Mouse (Mus musculus) embryonic facial prominence, embryonic 14.5 days (tissue): ENCODE measurements around the gene Cd72. TPM values are rescaled to one million over a fixed set of nuclear protein-coding genes. Genes with fewer than 3 reads are reported as not detected.

Experiments
- ATAC-seq: fragments of 200-750 bp; cut with Nextera tagmentation; 2 replicates; pipeline ENCODE4 v1.8.0; 2017; ENCODE audit warnings: low read depth, moderate number of reproducible peaks, moderate TSS enrichment
- DNase-seq: peaks from one replicate; pipeline ENCODE4 v3.0.0-alpha.2; 2015; ENCODE audit warnings: low spot score
- H3K27ac ChIP-seq: fragments of 300-500 bp; sonication (generic); replicated peaks from 2 replicates; pipeline ENCODE4 v1.5.1; 2014; ENCODE audit warnings: low read depth, mild to moderate bottlenecking, low read length, moderate library complexity
- H3K27me3 ChIP-seq: fragments of 300-500 bp; sonication (generic); replicated peaks from 2 replicates; pipeline ENCODE4 v1.6.1; 2014; ENCODE audit warnings: low read length; ENCODE audit not compliant: control insufficient read depth, insufficient read depth
- H3K36me3 ChIP-seq: fragments of 300-500 bp; sonication (generic); 2 replicates; pipeline ENCODE4 v1.6.1; 2014; ENCODE audit warnings: low read length, mixed read lengths; ENCODE audit not compliant: control insufficient read depth, insufficient read depth
- H3K4me1 ChIP-seq: fragments of 300-500 bp; sonication (generic); 2 replicates; pipeline ENCODE4 v1.6.1; 2014; ENCODE audit warnings: antibody characterized with exemption, low read length; ENCODE audit not compliant: control insufficient read depth, insufficient read depth
- H3K4me2 ChIP-seq: fragments of 300-500 bp; sonication (generic); 2 replicates; pipeline ENCODE4 v1.6.1; 2014; ENCODE audit warnings: low read depth, mild to moderate bottlenecking, low read length, moderate library complexity, mixed read lengths
- H3K4me3 ChIP-seq: fragments of 300-500 bp; sonication (generic); 2 replicates; pipeline ENCODE4 v1.5.1; 2014; ENCODE audit warnings: low read depth, mild to moderate bottlenecking, low read length
- H3K9ac ChIP-seq: fragments of 300-500 bp; sonication (generic); 2 replicates; pipeline ENCODE4 v1.6.1; 2014; ENCODE audit warnings: low read depth, mild to moderate bottlenecking, low read length, moderate library complexity, mixed read lengths
- H3K9me3 ChIP-seq: fragments of 300-500 bp; sonication (generic); 2 replicates; pipeline ENCODE4 v1.6.1; 2016; ENCODE audit warnings: low read length; ENCODE audit not compliant: control insufficient read depth
- WGBS: fragments of 180-500 bp; shearing (Covaris S2); extraction: QIAGEN DNeasy Blood & Tissue Kit; methylation state at CpG from one replicate; pipeline ENCODE4 v1.1.7; 2014; 5-methylcytosine and 5-hydroxymethylcytosine counted together
- polyA plus RNA-seq: library from polyadenylated mRNA; unstranded; fragments of >200 nt; fragmentation: Nextera tagmentation; extraction: Ambion mirVana; gene quantifications from 2 replicates; pipeline ENCODE4 v1.2.1, GENCODE M21; 2014

The Cd72 gene
- polyA plus RNA-seq, 1 experiment from 2014 or later = 2.9 TPM

DNA sequence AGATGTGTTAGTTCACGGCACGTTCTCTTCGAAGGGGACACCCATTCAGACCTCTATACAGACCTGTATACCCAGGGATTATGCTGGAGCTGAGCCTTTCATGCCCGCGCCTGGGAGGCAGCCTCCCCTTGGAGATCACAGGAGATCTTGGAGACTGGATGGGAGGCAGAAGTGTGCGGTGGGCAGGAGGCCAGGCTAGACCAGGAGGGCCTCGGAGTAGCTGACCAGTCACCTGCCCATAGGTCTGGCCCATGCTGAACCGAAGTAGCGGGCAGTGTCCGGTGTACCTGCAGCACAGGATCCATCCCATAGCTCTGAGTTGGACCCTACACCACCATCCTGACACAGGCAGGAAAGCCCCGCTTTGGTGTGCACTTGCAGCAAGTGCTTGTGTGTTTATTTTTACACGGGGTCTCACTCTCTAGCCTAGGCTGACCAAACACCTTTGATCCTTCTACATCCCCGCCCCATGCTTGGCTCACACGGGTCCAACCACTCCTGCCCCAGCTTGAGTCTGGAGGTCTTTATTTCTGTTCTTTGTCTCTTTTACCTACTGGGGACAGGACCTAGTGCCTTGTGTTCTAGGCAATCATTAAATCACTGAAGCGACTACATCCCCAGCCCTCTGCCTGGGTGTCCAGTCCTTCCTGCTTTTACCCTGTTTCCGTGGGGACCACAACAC, 26.1 kb downstream of the Cd72 start:
- Histone ChIP-seq H3K27ac (no peak overlapping the region), H3K9me3 (no peaks in the 10 kb centered on the region), H3K36me3 (peaks cover 38% of the 10 kb centered on the region), H3K9ac (no peak overlapping the region), H3K4me1 (peaks cover 4% of the 10 kb centered on the region; the same call in 1 of the 2 replicates), H3K4me3 (no peak overlapping the region), H3K27me3 (peaks cover 50% of the 10 kb centered on the region), H3K4me2 (no peak overlapping the region)
- no peak for ATAC-seq
- no peak for DNase-seq
- WGBS = 25% methylated on average over 12 of the region's 16 CpGs

DNA sequence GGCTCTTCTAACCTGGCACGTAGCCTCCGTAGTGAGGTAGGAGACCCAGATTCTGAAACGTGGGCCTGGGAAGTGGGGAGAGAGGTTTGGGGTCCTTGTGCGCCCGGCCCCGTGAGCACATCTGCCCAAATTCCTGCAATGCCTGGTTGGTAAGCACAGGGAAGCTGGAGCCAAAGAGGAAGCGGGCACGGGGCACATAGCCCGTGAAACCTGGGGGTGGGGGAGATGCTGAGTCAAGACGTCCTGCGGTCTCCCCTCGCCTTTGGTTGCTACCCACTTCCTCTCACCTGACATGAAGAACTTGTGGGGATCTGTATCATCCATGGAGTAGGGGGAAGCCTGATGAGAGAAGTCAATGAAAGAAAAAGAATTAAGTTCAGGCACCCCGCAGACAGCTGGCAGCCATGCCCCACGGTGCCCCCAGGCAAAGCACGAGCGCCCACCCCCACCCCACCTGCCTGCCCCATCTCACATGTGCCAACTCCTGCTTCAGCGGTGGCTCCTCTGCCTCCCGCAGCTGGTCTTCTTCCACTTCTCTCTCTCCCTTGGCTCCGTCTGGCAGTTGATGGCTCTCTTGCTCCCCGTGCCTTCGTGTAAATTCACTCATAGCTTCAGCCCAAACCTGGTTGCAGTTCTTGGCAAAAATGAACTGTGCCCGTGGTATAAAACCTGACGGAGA, 26.8 kb downstream of the Cd72 start:
- ATAC-seq = no peak
- Histone ChIP-seq H3K27me3 (peaks cover 50% of the 10 kb centered on the region), H3K4me2 (peak overlapping the region; percentile 6; the same call in 1 of the 2 replicates), H3K36me3 (peaks cover 45% of the 10 kb centered on the region), H3K9me3 (no peaks in the 10 kb centered on the region), H3K27ac (no peak overlapping the region), H3K4me1 (peaks cover 4% of the 10 kb centered on the region; the same call in 1 of the 2 replicates), H3K9ac (no peak overlapping the region), H3K4me3 (no peak overlapping the region)
- WGBS = 17% methylated on average over 20 of the region's 23 CpGs
- no peak for DNase-seq

GRCm38 (mm10) chr4:43426487-43426886, 27.9 kb downstream of the Cd72 start:
- WGBS = 45% methylated on average over 9 of the region's 10 CpGs
- Histone ChIP-seq H3K4me2 (no peak overlapping the region), H3K36me3 (peaks cover 56% of the 10 kb centered on the region), H3K4me1 (peaks cover 4% of the 10 kb centered on the region; the same call in 1 of the 2 replicates), H3K27ac (no peak overlapping the region), H3K9me3 (no peaks in the 10 kb centered on the region), H3K27me3 (peaks cover 50% of the 10 kb centered on the region), H3K4me3 (no peak overlapping the region), H3K9ac (no peak overlapping the region)
- no peak for ATAC-seq
- no peak for DNase-seq

DNA sequence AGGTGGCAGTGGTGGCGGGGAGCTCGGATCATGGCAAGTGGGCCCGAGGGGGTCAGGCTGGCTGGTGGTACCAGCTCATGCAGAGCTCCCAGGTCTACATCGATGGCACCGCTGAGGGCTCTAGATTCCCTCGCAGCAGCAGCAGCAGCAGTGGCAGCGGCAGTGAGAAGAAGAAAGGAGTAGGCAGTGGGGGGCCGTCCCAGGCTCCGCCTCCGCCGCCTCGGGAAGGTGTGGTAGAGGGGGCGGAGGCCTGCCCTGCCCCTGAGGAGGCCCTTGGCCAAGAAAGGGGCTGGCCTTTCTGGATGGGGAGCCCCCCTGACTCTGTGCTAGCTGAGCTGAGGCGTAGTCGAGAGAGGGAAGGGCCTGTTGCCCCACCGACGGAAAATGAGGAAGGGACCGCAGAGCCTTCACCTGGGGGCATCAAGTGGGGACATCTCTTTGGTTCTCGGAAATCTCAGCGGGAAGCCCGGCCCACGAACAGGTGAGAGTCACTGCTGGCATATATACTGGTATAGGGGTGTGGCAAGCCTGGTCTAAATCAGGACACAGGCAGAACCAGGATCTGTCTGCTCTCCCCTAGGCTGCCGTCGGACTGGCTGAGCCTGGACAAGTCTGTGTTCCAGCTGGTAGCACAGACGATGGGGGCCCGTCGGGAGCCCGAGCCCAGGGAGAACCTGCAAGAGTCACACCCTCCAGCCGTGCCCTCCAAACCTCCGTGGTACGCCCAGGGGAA, 28.6 kb downstream of the Cd72 start:
- 27% methylated on average over 20 of the region's 31 CpGs for WGBS
- peaks cover 50% of the 10 kb centered on the region for H3K27me3 ChIP-seq

DNA sequence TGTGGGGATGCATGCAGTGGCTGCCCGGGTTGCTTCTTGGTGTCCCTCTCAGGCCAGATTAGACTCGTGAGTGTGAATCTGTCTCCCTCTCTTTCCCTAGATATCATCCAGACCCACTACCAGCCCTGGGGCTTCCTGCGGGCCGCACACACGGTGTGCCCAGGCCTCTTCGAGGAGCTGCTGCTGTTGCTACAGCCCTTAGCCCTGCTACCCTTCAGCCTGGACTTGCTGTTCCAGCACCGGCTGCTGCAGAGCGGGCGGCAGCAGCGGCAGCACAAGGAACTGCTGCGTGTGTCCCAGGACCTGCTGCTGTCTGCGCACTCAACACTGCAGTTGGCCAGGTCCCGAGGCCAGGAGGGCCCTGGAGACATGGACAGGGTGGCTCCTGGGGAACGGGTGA, 29.2 kb downstream of the Cd72 start:
- H3K36me3 ChIP-seq = peaks cover 56% of the 10 kb centered on the region
- peaks cover 50% of the 10 kb centered on the region for H3K27me3 ChIP-seq
- 30% methylated on average over 14 of the region's 14 CpGs for WGBS
- DNase-seq (no peak), ATAC-seq (no peak)
- H3K9ac ChIP-seq = 0 out of 2 replicates have a peak overlapping the region, but pooled peaks have one; percentile 8
- H3K4me2 ChIP-seq = peak overlapping the region; percentile 26
- H3K9me3 ChIP-seq = no peaks in the 10 kb centered on the region
- peaks cover 4% of the 10 kb centered on the region; the same call in 1 of the 2 replicates for H3K4me1 ChIP-seq
- H3K4me3 ChIP-seq = no peak overlapping the region
- no peak overlapping the region for H3K27ac ChIP-seq

More for the DNA sequence above, 28.6 kb downstream of the Cd72 start:
- Histone ChIP-seq H3K4me2 (peak overlapping the region; percentile 26), H3K4me1 (peaks cover 4% of the 10 kb centered on the region; the same call in 1 of the 2 replicates), H3K27ac (no peak overlapping the region), H3K4me3 (no peak overlapping the region), H3K36me3 (peaks cover 56% of the 10 kb centered on the region), H3K9ac (peak overlapping the region; percentile 8; the same call in 1 of the 2 replicates), H3K9me3 (no peaks in the 10 kb centered on the region)
- DNase-seq (no peak), ATAC-seq (peak; percentile 17; the same call in 1 of the 2 replicates)

GRCm38 (mm10) chr4:43424072-43424471, 30.4 kb downstream of the Cd72 start:
- no peak overlapping the region for H3K4me3 ChIP-seq
- DNase-seq (no peak), ATAC-seq (no peak)
- peaks cover 4% of the 10 kb centered on the region; the same call in 1 of the 2 replicates for H3K4me1 ChIP-seq
- H3K36me3 ChIP-seq = peaks cover 56% of the 10 kb centered on the region
- H3K4me2 ChIP-seq = no peak overlapping the region
- peaks cover 50% of the 10 kb centered on the region for H3K27me3 ChIP-seq
- no peaks in the 10 kb centered on the region for H3K9me3 ChIP-seq
- H3K9ac ChIP-seq = no peak overlapping the region
- H3K27ac ChIP-seq = no peak overlapping the region
- WGBS = 80% methylated on average over 9 of the region's 9 CpGs

DNA sequence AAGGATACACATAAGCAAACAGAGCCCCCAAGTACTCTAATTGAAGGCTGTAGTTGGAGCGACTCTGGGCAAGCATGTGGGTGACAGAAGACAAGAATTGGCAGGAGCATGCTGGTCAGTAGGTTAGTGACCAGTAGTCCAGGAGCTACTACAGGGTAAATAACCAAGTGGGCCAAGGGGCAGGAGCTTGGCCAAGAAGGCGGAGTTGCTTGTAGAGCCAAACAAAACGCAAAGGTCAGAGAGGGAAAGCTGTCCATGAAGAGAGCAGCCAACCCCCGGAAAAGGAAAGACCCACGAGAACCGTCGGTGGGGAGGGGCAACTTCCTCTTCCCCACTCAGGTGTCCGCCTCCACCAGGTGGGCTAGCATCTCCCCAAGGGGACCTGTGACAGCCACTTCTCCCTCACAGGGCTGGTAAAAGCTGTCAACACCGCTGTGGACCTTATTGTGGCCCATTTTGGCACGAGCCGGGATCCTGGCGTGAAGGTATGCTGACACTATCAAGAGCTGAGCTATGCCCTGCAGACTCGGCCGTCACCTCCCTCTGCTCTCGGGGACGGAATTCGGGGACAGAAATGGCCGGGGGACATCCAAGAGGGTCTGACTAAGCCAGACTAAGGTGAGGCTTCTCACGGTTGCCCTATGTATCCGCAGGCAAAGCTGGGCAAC, 31.0 kb downstream of the Cd72 start:
- Histone ChIP-seq H3K4me1 (no peaks in the 10 kb centered on the region; the same call in 1 of the 2 replicates), H3K9me3 (no peaks in the 10 kb centered on the region), H3K27me3 (peaks cover 44% of the 10 kb centered on the region), H3K36me3 (peaks cover 56% of the 10 kb centered on the region), H3K4me2 (no peak overlapping the region), H3K27ac (no peak overlapping the region), H3K9ac (no peak overlapping the region), H3K4me3 (no peak overlapping the region)
- no peak for ATAC-seq
- no peak for DNase-seq
- 89% methylated on average over 20 of the region's 20 CpGs for WGBS

- Histone ChIP-seq H3K27ac (no peak overlapping the region), H3K9ac (no peak overlapping the region), H3K4me1 (no peaks in the 10 kb centered on the region; the same call in 1 of the 2 replicates), H3K4me2 (no peak overlapping the region), H3K27me3 (peaks cover 29% of the 10 kb centered on the region), H3K9me3 (no peaks in the 10 kb centered on the region), H3K4me3 (no peak overlapping the region), H3K36me3 (peaks cover 64% of the 10 kb centered on the region)
- ATAC-seq (no peak), DNase-seq (no peak)
- WGBS = 84% methylated on average over 20 of the region's 28 CpGs
Measured at GRCm38 (mm10) chr4:43421632-43422240, 32.7 kb downstream of the Cd72 start.
